Mouse (Mus musculus) thymus, postnatal 36 days (tissue): ENCODE data around the gene C1qtnf7.

Experiments
- DNase-seq, 2 experiments: peaks; one replicate each; pipeline ENCODE4 v3.0.0; 2022; ENCODE audit warnings: mixed read lengths in 2 of 2

Gene C1qtnf7

GRCm38 (mm10) chr5:43621575-43622299, 106.4 kb downstream of the C1qtnf7 start:
- no peak for DNase-seq

GRCm38 (mm10) chr5:43625407-43625806, 110.1 kb downstream of the C1qtnf7 start:
- DNase-seq, result no peak

- DNase-seq, result no peak
Measured at GRCm38 (mm10) chr5:43634071-43634601, 118.8 kb downstream of the C1qtnf7 start.

- DNase-seq, result no peak
Measured at GRCm38 (mm10) chr5:43634602-43635081, 119.3 kb downstream of the C1qtnf7 start.

GRCm38 (mm10) chr5:43645020-43645419, 129.7 kb downstream of the C1qtnf7 start:
- DNase-seq, result no peak

- no peak for DNase-seq
Measured at GRCm38 (mm10) chr5:43647098-43647774, 131.9 kb downstream of the C1qtnf7 start.

GRCm38 (mm10) chr5:43661498-43661897, 146.2 kb downstream of the C1qtnf7 start:
- DNase-seq, result no peak

GRCm38 (mm10) chr5:43661997-43662961, 146.9 kb downstream of the C1qtnf7 start, which contains the start of gene Cc2d2a:
Gene Cc2d2a, plus strand, starts transcription at chr5:43662346.
- DNase-seq, result no peak

- DNase-seq, result no peak
Measured at GRCm38 (mm10) chr5:43663531-43663930, 148.2 kb downstream of the C1qtnf7 start.

GRCm38 (mm10) chr5:43665144-43665543, 149.8 kb downstream of the C1qtnf7 start:
- no peak for DNase-seq
